Mouse (Mus musculus): ENCODE results near the gene Hid1. TPM values are rescaled to one million over a fixed set of nuclear protein-coding genes. Genes with fewer than 3 reads are reported as not detected.
"Not testable (repeated sequence)": the region's sequence is repeated elsewhere in the genome, so short reads cannot be mapped to it uniquely, and the experiment has no call there.

Gene Hid1
- 1 to 10 TPM; 2.0 TPM for total RNA-seq (2021)
- long read RNA-seq, experiment 1, partial matches to known transcripts = 1 of 2 reads
- long read RNA-seq, experiment 1, other reads (novel, unspliced or antisense) = 1 of 2 reads
- long read RNA-seq, experiment 2 = 0 reads

- intact Hi-C loops (cut with DNase I) = no loop called here
- DNase-seq = peak; percentile 65 to 70
Observed at GRCm38 (mm10) chr11:115367395-115367944, at the start of gene Hid1. TSS of gene Hid1 (minus strand) at chr11:115367756.

- intact Hi-C loops (cut with DNase I) = no loop called here
- DNase-seq = no peak
Observed at GRCm38 (mm10) chr11:115409556-115409955, 42.0 kb upstream of the Hid1 start.

GRCm38 (mm10) chr11:115408266-115408920 is 40.8 kb upstream of the Hid1 start:
- intact Hi-C loops (cut with DNase I) = no loop called here
- no peak for DNase-seq

GRCm38 (mm10) chr11:115406858-115407401 is 39.4 kb upstream of the Hid1 start:
- no peak for DNase-seq
- intact Hi-C loops (cut with DNase I) = no loop called here

- DNase-seq = no peak
- intact Hi-C loops (cut with DNase I) = no loop called here
Observed at GRCm38 (mm10) chr11:115405723-115406122, 38.2 kb upstream of the Hid1 start.

GRCm38 (mm10) chr11:115403338-115404124 is 36.0 kb upstream of the Hid1 start, which contains the start of gene Mrpl58:
TSS of gene Mrpl58 (plus strand) at chr11:115403752.
- intact Hi-C loops (cut with DNase I) = no loop called here
- DNase-seq = peak; percentile 81 to 91

GRCm38 (mm10) chr11:115400630-115401391 is 33.3 kb upstream of the Hid1 start:
- intact Hi-C loops (cut with DNase I) = no loop called here
- no peak for DNase-seq

- intact Hi-C loops (cut with DNase I) = no loop called here
- no peak for DNase-seq
Observed at GRCm38 (mm10) chr11:115400126-115400525, 32.6 kb upstream of the Hid1 start.

GRCm38 (mm10) chr11:115398085-115398484 is 30.5 kb upstream of the Hid1 start:
- no peak for DNase-seq
- intact Hi-C loops (cut with DNase I) = no loop called here

GRCm38 (mm10) chr11:115393721-115394325 is 26.3 kb upstream of the Hid1 start:
- intact Hi-C loops (cut with DNase I) = no loop called here
- no peak for DNase-seq

GRCm38 (mm10) chr11:115391358-115391757 is 23.8 kb upstream of the Hid1 start:
- DNase-seq = no peak
- intact Hi-C loops (cut with DNase I) = no loop called here

- DNase-seq; intact Hi-C loops (cut with DNase I): not testable (repeated sequence)
Observed at GRCm38 (mm10) chr11:115386859-115387258, 19.3 kb upstream of the Hid1 start.

GRCm38 (mm10) chr11:115384587-115384986 is 17.0 kb upstream of the Hid1 start:
- intact Hi-C loops (cut with DNase I) = no loop called here
- DNase-seq = no peak

- intact Hi-C loops (cut with DNase I) = no loop called here
- DNase-seq = no peak
Observed at GRCm38 (mm10) chr11:115383701-115384474, 16.3 kb upstream of the Hid1 start.

GRCm38 (mm10) chr11:115382891-115383290 is 15.3 kb upstream of the Hid1 start:
- no peak for DNase-seq
- intact Hi-C loops (cut with DNase I) = no loop called here

- intact Hi-C loops (cut with DNase I) = no loop called here
- peak; percentile 82 to 91 for DNase-seq
Observed at GRCm38 (mm10) chr11:115381743-115382539, 14.4 kb upstream of the Hid1 start, which contains the start of gene Cdr2l. TSS of gene Cdr2l (plus strand) at chr11:115381916.

- intact Hi-C loops (cut with DNase I) = no loop called here
- no peak for DNase-seq
Observed at GRCm38 (mm10) chr11:115381276-115381675, 13.7 kb upstream of the Hid1 start.

GRCm38 (mm10) chr11:115377854-115378253 is 10.3 kb upstream of the Hid1 start:
- intact Hi-C loops (cut with DNase I) = no loop called here
- DNase-seq = no peak
